Mouse (Mus musculus) liver, postnatal 0 days (tissue): ENCODE results near the gene Dennd2a. TPM values are rescaled to one million over a fixed set of nuclear protein-coding genes. Genes with fewer than 3 reads are reported as not detected.
A peak's percentile ranks its signal among the peaks of the same experiment; 100 is the strongest.
"Not testable (repeated sequence)": the region's sequence is repeated elsewhere in the genome, so short reads cannot be mapped to it uniquely, and the experiment has no call there.

Source experiments
- ATAC-seq: fragments of 200-750 bp; cut with Nextera tagmentation; 2 replicates; pipeline ENCODE4 v1.8.0; 2017; ENCODE audit warnings: mild to moderate bottlenecking, moderate library complexity
- DNase-seq: peaks from one replicate; pipeline ENCODE4 v3.0.0-alpha.2; 2016
- H3K27ac ChIP-seq: fragments of 300-500 bp; sonication (generic); 2 replicates; pipeline ENCODE4 v1.5.1; 2014; ENCODE audit warnings: antibody characterized with exemption, moderate library complexity, mild to moderate bottlenecking, low read depth
- H3K27me3 ChIP-seq: fragments of 300-500 bp; sonication (generic); 2 replicates; pipeline ENCODE4 v1.6.1; 2014; ENCODE audit warnings: low read length, control low read depth, mixed read lengths; ENCODE audit not compliant: insufficient read depth
- H3K36me3 ChIP-seq: fragments of 300-500 bp; sonication (generic); replicated peaks from 2 replicates; pipeline ENCODE4 v1.6.1; 2014; ENCODE audit warnings: mild to moderate bottlenecking, control low read depth, low read length, moderate library complexity, mixed read lengths; ENCODE audit not compliant: insufficient read depth
- H3K4me1 ChIP-seq: fragments of 300-500 bp; sonication (generic); 2 replicates; pipeline ENCODE4 v1.6.1; 2014; ENCODE audit warnings: antibody characterized with exemption, mild to moderate bottlenecking, control low read depth; ENCODE audit not compliant: insufficient read depth
- H3K4me2 ChIP-seq: fragments of 300-500 bp; sonication (generic); 2 replicates; pipeline ENCODE4 v1.6.1; 2014; ENCODE audit warnings: low read depth, mild to moderate bottlenecking, low read length, moderate library complexity, mixed read lengths
- H3K4me3 ChIP-seq: fragments of 300-500 bp; sonication (generic); 2 replicates; pipeline ENCODE4 v1.5.1; 2014; ENCODE audit warnings: low read depth, low read length
- H3K9ac ChIP-seq: fragments of 300-500 bp; sonication (generic); replicated peaks from 2 replicates; pipeline ENCODE4 v1.6.1; 2014; ENCODE audit warnings: mild to moderate bottlenecking, moderate library complexity
- H3K9me3 ChIP-seq: fragments of 300-500 bp; sonication (generic); 2 replicates; pipeline ENCODE4 v1.6.1; 2016; ENCODE audit warnings: mild to moderate bottlenecking, control low read depth, low read length, mixed read lengths
- CTCF ChIP-seq: sonication (generic); IDR thresholded peaks from 2 replicates; pipeline ENCODE4 v1.5.1; 2016; ENCODE audit warnings: antibody characterized with exemption, low read depth
- EP300 ChIP-seq: IDR thresholded peaks from 2 replicates; pipeline ENCODE4 v1.6.1; 2016; ENCODE audit warnings: antibody characterized with exemption, low read depth, mild to moderate bottlenecking
- WGBS: fragments of 180-500 bp; shearing (Covaris S2); extraction: QIAGEN DNeasy Blood & Tissue Kit; methylation state at CpG from one replicate; pipeline ENCODE4 v1.1.7; 2014; ENCODE audit not compliant: insufficient replicate concordance; 5-methylcytosine and 5-hydroxymethylcytosine counted together
- polyA plus RNA-seq: library from polyadenylated mRNA; unstranded; fragments of >200 nt; fragmentation: Nextera tagmentation; extraction: Ambion mirVana; gene quantifications from 2 replicates; pipeline ENCODE4 v1.2.1, GENCODE M21; 2015

Gene Dennd2a
- polyA plus RNA-seq, 1 experiment from 2014 or later, result 1.6 TPM

- H3K27ac ChIP-seq, result no peak overlapping the region
- H3K36me3 ChIP-seq, result peaks cover 2% of the 10 kb centered on the region; the same call in 1 of the 2 replicates
- no peak for ATAC-seq
- TF ChIP-seq CTCF (no peak), EP300 (no peak)
- WGBS, result 47% methylated on average over 4 of the region's 4 CpGs
- DNase-seq, result no peak
- peak overlapping the region; percentile 80 for H3K4me2 ChIP-seq
- H3K4me1 ChIP-seq, result peaks cover 37% of the 10 kb centered on the region
- H3K4me3 ChIP-seq, result peak overlapping the region; percentile 100
- H3K27me3 ChIP-seq, result no peaks in the 10 kb centered on the region
- H3K9me3 ChIP-seq, result no peaks in the 10 kb centered on the region
- H3K9ac ChIP-seq, result no peak overlapping the region
Observed at GRCm38 (mm10) chr6:39420867-39421266, 136.8 kb downstream of the Dennd2a start.

GRCm38 (mm10) chr6:39419851-39420721, 137.6 kb downstream of the Dennd2a start, which contains the start of gene Mkrn1:
Mkrn1 (minus strand) TSS chr6:39420462.
- H3K9me3 ChIP-seq, result no peaks in the 10 kb centered on the region
- peak within 1 kb of the TSS; percentile 100 for H3K4me3 ChIP-seq
- peaks cover 2% of the 10 kb centered on the region; the same call in 1 of the 2 replicates for H3K36me3 ChIP-seq
- no peak for TF ChIP-seq EP300
- ATAC-seq, result peak; percentile 84
- peak within 1 kb of the TSS; percentile 97 for H3K27ac ChIP-seq
- peaks cover 35% of the 10 kb centered on the region for H3K4me1 ChIP-seq
- H3K9ac ChIP-seq, result peak within 1 kb of the TSS; percentile 96
- H3K27me3 ChIP-seq, result no peaks in the 10 kb centered on the region
- WGBS, result 1% methylated on average over 49 of the region's 82 CpGs
- H3K4me2 ChIP-seq, result peak within 1 kb of the TSS; percentile 80
- peak; percentile 90 for DNase-seq

DNA sequence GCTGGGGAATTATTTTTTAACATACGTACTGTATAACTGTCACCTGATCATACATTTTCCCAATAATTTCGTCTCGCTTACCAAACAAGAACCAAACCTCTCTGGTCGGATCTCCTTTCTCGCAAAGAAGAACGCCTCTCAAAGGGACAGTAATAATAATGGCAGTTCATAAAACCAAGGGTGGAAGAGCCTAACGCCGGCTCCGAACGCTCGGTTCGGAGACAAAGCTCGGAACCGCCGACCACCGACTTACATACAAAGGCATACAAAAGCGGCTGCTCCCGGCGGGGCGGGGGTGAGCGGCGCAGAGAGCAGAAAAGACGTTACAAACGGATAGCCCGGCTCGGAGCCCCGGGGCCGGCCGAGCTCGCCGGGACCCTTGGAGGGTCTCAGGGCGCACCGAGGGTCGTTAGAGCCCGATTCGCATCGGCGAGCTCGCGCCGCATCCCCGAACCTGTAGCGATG, 138.2 kb downstream of the Dennd2a start:
- Histone ChIP-seq H3K9me3 (no peaks in the 10 kb centered on the region), H3K9ac (peak overlapping the region; percentile 96), H3K36me3 (peaks cover 2% of the 10 kb centered on the region; the same call in 1 of the 2 replicates), H3K27ac (peak overlapping the region; percentile 97), H3K27me3 (no peaks in the 10 kb centered on the region), H3K4me3 (peak overlapping the region; percentile 100), H3K4me2 (peak overlapping the region; percentile 80), H3K4me1 (peaks cover 33% of the 10 kb centered on the region)
- no peak for DNase-seq
- TF ChIP-seq CTCF (no peak), EP300 (no peak)
- 0 out of 2 replicates have a peak, but pooled peaks have one; percentile 1 for ATAC-seq
- under 1% methylated on average over 36 of the region's 43 CpGs for WGBS

- Histone ChIP-seq H3K4me2 (peak overlapping the region; percentile 80), H3K27ac (peak overlapping the region; percentile 56), H3K4me3 (peak overlapping the region; percentile 32), H3K4me1 (peaks cover 27% of the 10 kb centered on the region)
- H3K36me3 ChIP-seq, ATAC-seq, DNase-seq, H3K27me3 ChIP-seq, H3K9me3 ChIP-seq, H3K9ac ChIP-seq: not testable (repeated sequence)
- 0 out of 2 replicates have a peak, but pooled peaks have one; percentile 18 for TF ChIP-seq CTCF
Observed at GRCm38 (mm10) chr6:39416654-39417053, 141.0 kb downstream of the Dennd2a start.

GRCm38 (mm10) chr6:39415762-39416161, 141.9 kb downstream of the Dennd2a start:
- H3K9ac ChIP-seq, result no peak overlapping the region
- WGBS, result 55% methylated on average over 3 of the region's 5 CpGs
- H3K36me3 ChIP-seq, result peaks cover 4% of the 10 kb centered on the region; the same call in 1 of the 2 replicates
- peaks cover 23% of the 10 kb centered on the region for H3K4me1 ChIP-seq
- H3K27ac ChIP-seq, result 0 out of 2 replicates have a peak overlapping the region, but pooled peaks have one; percentile 56
- ATAC-seq, result no peak
- H3K9me3 ChIP-seq, result no peaks in the 10 kb centered on the region
- peak; percentile 87 for DNase-seq
- TF ChIP-seq CTCF (peak; percentile 82), EP300 (no peak)
- peak overlapping the region; percentile 22; the same call in 1 of the 2 replicates for H3K4me2 ChIP-seq
- H3K27me3 ChIP-seq, result no peaks in the 10 kb centered on the region
- H3K4me3 ChIP-seq, result no peak overlapping the region

DNA sequence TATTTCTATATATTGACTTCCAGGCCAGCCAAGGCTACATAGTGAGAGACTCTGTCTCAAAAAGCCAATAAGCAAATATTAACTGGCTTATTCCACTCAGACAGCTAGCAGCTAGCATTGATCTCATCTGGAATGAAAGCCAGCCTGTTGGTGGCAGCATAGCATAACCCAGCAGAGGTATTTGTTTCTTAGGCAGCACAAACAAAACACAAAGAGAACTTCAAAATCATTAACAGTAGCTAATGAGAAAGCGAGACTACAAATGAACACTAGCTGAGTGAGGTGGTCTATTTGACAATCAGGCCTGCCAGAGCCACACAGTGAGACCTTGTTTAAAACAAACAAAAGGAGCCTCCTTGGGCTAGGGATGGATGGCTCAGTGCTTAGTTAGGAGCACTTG, 143.6 kb downstream of the Dennd2a start:
- Histone ChIP-seq H3K4me3 (no peak overlapping the region), H3K4me1 (peaks cover 20% of the 10 kb centered on the region), H3K36me3 (peaks cover 16% of the 10 kb centered on the region), H3K9me3 (no peaks in the 10 kb centered on the region), H3K4me2 (no peak overlapping the region), H3K27ac (no peak overlapping the region), H3K27me3 (no peaks in the 10 kb centered on the region), H3K9ac (no peak overlapping the region)
- DNase-seq (no peak), ATAC-seq (no peak)
- WGBS, result 81% methylated on average over 1 of the region's 1 CpGs
- TF ChIP-seq EP300 (no peak), CTCF (peak; percentile 52)

Other genes with a start within 250 kb of the Dennd2a start
- gene Slc37a3, start 180.2 kb downstream of the Dennd2a start, polyA plus RNA-seq, result 13.9 and 16.0 TPM in 2 replicates
- gene Rab19, start 176.7 kb downstream of the Dennd2a start, polyA plus RNA-seq, result 0.95 and 1.1 TPM in 2 replicates
- gene Mkrn1, start 137.4 kb downstream of the Dennd2a start, polyA plus RNA-seq, result 154 and 170 TPM in 2 replicates
- 15.8 and 17.1 TPM in 2 replicates for gene Adck2, start 16.0 kb upstream of the Dennd2a start, polyA plus RNA-seq
- gene Gm42420, start 27.9 kb upstream of the Dennd2a start, polyA plus RNA-seq, result 1.2 and 1.9 TPM in 2 replicates
- gene Ndufb2, start 34.7 kb upstream of the Dennd2a start, polyA plus RNA-seq, result 248 and 260 TPM in 2 replicates
- gene Braf, start 167.6 kb upstream of the Dennd2a start, polyA plus RNA-seq, result 2.2 and 2.7 TPM in 2 replicates